Mouse (Mus musculus) frontal cortex, adult 2 months (tissue): ENCODE data around the gene Rab43. TPM values are rescaled to one million over a fixed set of nuclear protein-coding genes. Genes with fewer than 3 reads are reported as not detected.
"Not testable (repeated sequence)": the region's sequence is repeated elsewhere in the genome, so short reads cannot be mapped to it uniquely, and the experiment has no call there.

Experiments used
- DNase-seq, 2 experiments: peaks; one replicate each; pipeline ENCODE4 v3.0.0; 2022; ENCODE audit warnings: low spot score in 1 of 2; ENCODE audit errors: extremely low spot score in 1 of 2
- polyA plus RNA-seq: library from polyadenylated mRNA; depleted of rRNA; stranded (reverse); fragments of >200 nt; gene quantifications from 2 replicates; pipeline ENCODE4 v1.2.3, GENCODE M21; 2012

Gene Rab43
- polyA plus RNA-seq, 1 experiment: 15.3 TPM

DNA sequence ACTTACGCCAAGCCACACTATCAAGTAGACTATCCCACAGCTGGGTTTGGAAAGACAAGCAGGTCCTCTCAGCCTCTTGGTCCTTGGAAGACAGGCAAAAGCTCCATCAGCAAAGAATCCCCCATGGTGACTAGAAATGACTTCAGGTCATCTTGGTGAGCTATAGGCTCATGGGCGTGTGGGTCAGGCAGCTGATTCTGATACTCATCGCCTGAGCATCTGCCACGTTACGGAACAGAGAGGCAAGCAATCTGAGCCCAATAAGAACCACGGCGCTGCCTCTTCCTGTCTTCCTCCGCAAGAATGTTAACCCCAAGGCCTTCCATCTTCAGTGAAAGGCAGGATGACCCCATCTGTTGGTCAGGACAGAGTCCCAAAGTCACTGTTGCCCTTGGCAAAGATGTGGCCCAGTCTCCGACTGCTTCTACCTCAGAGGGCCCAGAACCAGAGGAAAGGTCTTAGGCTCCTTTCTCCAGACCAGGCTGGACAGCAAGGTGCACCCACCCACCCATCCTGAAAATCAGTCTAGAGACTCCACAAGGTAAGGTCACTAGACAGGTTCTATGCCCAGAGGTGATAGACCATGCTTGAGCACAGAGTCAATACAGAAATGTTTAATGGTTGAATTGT is 23.6 kb downstream of the Rab43 start:
- DNase-seq: no peak

GRCm38 (mm10) chr6:87787108-87787890 is 24.7 kb downstream of the Rab43 start:
- no peak for DNase-seq

DNA sequence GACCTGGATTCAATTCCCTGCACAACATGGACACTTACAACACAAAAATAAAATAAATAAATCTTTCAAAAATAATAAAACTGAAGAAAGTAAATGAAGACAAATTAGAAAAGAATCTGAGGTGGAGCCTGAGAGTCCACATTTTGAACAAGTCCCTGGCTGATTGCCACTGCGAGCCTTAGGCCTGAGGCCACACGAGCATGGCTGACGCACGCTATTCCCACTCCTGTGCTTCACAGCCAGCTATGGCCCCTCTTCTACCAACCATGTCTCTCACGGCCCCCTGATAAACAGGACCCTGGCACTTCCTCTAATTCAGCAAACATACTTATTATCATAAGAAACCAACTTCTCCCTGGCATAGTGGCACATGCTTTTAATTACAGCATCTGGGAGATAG is 25.3 kb downstream of the Rab43 start:
- DNase-seq: no peak

GRCm38 (mm10) chr6:87784033-87784432 is 27.9 kb downstream of the Rab43 start:
- no peak for DNase-seq

DNA sequence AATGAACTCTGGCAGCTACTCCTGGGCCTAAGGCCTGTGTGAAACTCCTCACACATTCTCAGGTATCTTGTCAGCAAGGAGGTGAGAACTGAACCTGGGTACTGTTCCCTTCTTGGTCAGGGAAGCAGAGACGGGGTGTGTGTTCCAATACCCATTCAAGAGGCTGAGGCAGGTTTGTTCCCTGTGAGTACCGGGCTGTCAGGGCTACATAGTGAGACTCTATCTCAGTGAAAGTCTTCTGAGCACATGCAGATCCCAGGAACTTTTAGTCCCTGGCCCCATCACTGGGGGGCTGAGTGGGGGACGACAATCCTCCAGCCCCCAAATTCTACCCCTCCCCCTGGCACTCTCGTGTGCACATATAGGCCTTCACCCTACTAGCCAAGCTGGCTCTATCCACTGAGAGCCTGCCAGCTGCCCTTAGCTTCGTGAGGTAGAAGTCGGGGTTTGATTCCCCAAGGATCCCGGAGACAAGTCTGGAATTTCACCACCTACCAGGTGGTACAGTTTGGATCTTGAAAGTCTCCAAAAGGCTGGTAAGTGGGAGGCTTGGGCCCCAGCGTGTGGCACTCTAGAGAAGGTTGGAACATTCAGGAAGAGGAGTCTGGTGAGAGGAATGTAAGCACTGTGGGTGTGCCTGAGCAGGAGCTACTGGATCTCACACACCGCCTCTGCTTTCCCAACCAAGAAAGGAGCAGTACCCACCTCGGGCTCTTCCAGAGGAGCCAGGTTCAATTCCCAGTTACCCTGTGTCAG is 31.2 kb downstream of the Rab43 start:
- no peak for DNase-seq

GRCm38 (mm10) chr6:87779174-87780165 is 32.5 kb downstream of the Rab43 start:
- DNase-seq: no peak

GRCm38 (mm10) chr6:87778294-87779173 is 33.4 kb downstream of the Rab43 start:
- DNase-seq: no peak

GRCm38 (mm10) chr6:87777842-87778241 is 34.1 kb downstream of the Rab43 start, which contains the start of gene Gp9:
Gp9 (plus strand) TSS chr6:87778072.
- DNase-seq: no peak

DNA sequence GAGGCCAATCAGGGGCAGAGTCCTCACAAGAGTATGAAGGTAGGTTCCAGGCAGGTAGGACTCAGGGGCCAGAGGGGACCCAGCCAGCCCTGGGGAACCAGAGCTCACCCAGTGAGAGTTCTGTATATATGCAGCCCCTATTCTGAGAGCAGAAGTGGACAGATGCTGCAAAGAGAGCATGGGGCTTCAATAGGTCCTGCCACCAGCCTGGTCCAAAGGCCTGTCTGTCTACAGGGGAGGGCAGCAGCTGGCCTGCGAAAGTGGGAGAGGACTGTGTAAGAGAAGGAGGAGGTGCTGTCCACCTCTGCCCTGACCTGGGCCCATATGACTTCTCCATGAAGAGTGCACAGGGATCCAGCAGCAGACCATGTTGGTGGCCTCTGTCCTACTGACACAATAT is 35.3 kb downstream of the Rab43 start:
- DNase-seq: no peak

DNA sequence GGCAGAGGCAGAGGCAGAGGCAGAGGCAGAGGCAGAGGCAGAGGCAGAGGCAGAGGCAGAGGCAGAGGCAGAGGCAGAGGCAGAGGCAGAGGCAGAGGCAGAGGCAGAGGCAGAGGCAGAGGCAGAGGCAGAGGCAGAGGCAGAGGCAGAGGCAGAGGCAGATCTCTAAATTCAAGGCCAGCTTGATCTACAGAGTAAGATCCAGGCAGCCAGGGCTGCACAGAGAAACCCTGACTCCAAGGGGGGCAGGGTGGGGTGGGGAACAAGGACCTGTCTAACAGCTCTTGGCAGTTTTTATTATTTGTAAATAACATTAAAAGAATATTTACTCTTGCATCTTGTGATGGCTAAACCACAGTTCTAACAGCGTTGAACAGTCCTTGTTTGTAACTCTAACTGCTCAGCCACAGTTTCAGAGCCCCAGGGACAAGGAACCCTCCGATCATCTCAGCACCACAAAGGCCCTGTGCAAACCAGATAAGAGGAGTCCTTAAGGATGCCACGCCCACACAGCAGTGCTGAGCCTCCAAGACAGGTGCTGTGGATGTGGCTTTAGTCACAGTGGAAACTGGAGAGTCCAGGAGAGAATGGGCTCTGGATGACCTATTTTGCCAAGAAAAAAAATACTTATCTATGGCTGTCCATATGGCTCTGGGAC is 36.2 kb downstream of the Rab43 start:
- no peak for DNase-seq

GRCm38 (mm10) chr6:87774909-87775308 is 37.1 kb downstream of the Rab43 start:
- no peak for DNase-seq

DNA sequence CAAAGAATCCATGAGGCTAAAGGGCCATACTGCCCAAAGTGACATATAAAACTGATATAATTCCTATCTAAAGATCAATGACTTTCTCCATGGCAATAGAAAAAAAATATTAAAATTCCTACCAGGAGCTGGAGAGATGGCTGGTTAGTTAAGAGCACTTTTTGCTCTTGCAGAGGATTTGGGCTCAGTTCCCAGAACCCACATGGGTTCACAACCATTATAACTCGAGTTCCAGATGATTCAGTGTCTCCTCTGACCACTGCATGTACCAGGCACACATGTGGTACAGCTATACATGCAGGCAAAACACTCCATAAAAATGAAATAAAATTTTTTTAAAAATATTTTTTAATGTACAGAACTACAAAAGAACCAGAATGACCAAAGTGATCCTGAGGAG is 37.5 kb downstream of the Rab43 start:
- no peak for DNase-seq

DNA sequence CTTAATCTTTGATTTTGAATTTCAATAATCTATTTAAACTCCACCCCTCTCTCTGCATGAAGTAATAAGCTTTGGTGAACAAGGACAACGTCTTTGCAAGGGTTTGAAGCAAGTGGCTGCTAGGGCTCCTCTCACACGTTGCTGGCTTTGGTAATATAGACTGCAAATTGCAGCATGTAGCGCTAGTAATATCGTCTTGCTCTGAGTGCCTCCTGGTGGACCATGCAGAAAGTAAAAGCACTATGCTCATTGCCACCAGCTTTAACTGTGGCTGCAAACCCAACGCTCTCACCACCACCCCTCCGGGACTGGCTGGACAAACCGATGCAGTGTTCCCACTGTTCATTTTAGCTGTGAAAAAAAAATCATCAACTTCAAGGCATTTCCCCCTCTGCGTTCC is 41.3 kb downstream of the Rab43 start:
- no peak for DNase-seq

DNA sequence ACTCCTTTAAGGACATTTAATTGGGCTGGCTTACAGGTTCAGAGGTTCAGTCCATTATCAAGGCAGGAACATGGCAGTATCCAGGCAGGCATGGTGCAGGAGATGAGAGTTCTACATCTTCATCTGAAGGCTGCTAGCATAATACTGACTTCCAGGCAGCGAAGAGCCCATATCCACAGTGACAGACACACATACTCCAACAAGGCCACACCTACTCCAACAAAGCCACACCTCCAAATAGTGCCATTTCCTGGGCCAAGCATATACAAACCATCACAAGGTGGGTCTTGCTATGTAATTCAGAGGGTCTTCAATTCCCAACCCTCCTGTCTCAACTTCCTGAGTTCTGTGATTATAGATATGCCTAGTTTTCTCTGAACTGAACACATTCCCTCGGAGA is 47.7 kb downstream of the Rab43 start:
- not testable (repeated sequence) for DNase-seq

- DNase-seq: peak in 1 of 2 experiments; percentile 43
Observed at GRCm38 (mm10) chr6:87763376-87764280, 48.3 kb downstream of the Rab43 start.

- DNase-seq: no peak
Observed at GRCm38 (mm10) chr6:87762161-87762560, 49.8 kb downstream of the Rab43 start.

GRCm38 (mm10) chr6:87759850-87760249 is 52.1 kb downstream of the Rab43 start:
- DNase-seq: no peak

- no peak for DNase-seq
Observed at GRCm38 (mm10) chr6:87759404-87759803, 52.6 kb downstream of the Rab43 start.
